Mouse (Mus musculus): ENCODE data around the gene Rs1. TPM values are rescaled to one million over a fixed set of nuclear protein-coding genes. Genes with fewer than 3 reads are reported as not detected.
"Not testable (repeated sequence)": the region's sequence is repeated elsewhere in the genome, so short reads cannot be mapped to it uniquely, and the experiment has no call there.

The Rs1 gene
- not detected in 2 replicates for polyA plus RNA-seq (2011; ENCODE audit: insufficient read length, low read depth, missing spikeins)

DNA sequence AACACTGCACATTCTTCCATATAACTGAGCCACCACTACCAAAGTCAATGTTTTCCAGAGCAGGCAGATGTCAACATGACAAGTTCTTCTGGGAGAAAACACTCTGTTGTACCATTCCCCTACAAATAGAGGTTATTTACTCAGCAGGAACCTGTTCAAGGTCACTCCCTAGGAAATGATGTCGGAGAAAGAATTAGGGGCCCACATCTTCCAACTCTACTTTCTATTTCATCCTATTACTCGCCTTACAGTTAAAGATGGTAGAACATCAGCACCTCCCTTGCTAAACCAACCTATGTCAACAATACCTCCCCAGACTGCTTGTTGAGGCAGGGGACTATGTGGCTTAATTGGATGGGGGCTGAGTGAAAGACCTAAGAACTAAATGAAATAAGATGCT lies at the start of gene Rs1:
Gene Rs1 (plus strand): TSS at position 301 of the 400 bp plus-strand sequence.
- no peaks in the 10 kb centered on the region for H3K4me1 ChIP-seq (ENCODE audit: control insufficient read depth, insufficient read depth, low read length)
- H3K27ac ChIP-seq (ENCODE audit: insufficient read depth, low read length): no peak within 1 kb of the TSS
- TF ChIP-seq CTCF (IDR thresholded peaks at IDR 0.05; ENCODE audit: borderline replicate concordance, insufficient read depth, low read length) (no peak), POLR2A (IDR thresholded peaks at IDR 0.05; ENCODE audit: low read depth, low read length) (no peak)
- H3K4me3 ChIP-seq (ENCODE audit: insufficient read depth, low read length): peak within 1 kb of the TSS; percentile 24; the same call in 1 of the 2 replicates

DNA sequence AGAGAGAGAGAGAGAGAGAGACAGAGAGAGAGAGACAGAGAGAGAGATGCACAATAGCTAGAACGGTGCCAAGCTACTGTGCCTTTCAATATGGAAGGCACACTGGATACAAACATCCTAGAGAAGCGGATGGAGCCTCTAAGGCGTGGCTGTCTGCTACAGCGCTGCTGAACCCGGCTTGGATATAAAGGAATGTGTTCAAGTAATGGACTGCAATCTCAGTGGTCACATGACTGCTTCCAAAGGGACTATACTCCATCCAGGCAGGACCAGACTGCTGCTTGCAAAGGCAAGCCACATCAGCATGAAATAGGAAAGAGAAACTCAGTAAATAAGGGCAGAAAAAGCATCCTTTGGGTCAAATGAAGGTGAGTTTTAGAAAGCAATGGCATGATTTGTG lies 32.2 kb upstream of the Rs1 start, which contains the start of gene Ppef1:
Gene Ppef1 (minus strand): TSS at position 116 of the 400 bp plus-strand sequence.
- Histone ChIP-seq H3K4me3 (ENCODE audit: insufficient read depth, low read length) (no peak within 1 kb of the TSS), H3K27ac (ENCODE audit: insufficient read depth, low read length) (no peak within 1 kb of the TSS), H3K4me1 (ENCODE audit: control insufficient read depth, insufficient read depth, low read length) (no peaks in the 10 kb centered on the region)
- TF ChIP-seq POLR2A (IDR thresholded peaks at IDR 0.05; ENCODE audit: low read depth, low read length): no peak
- no peak for TF ChIP-seq CTCF (IDR thresholded peaks at IDR 0.05; ENCODE audit: borderline replicate concordance, insufficient read depth, low read length)

DNA sequence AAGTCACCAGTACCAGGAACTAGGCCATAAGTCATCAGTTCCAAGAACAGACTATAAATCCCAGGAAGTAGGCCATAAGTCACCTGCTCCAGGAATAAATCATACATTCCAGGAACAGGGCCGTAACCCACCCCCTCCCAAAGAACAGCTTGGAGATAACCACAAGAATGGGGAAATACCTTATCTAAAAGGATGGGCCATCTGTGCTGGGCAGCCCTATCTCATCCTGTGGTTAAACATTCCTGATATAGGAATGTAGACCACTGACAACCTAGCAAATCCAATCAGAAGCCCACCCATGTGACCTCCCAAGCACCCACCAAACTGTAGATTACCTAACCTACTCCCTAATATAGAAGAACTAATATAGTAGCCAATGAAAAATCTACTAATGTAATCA lies 22.4 kb upstream of the Rs1 start:
- Histone ChIP-seq H3K4me1 (ENCODE audit: control insufficient read depth, insufficient read depth, low read length) (no peaks in the 10 kb centered on the region), H3K4me3 (ENCODE audit: insufficient read depth, low read length) (no peak overlapping the region), H3K27ac (ENCODE audit: insufficient read depth, low read length) (no peak overlapping the region)
- TF ChIP-seq CTCF (IDR thresholded peaks at IDR 0.05; ENCODE audit: borderline replicate concordance, insufficient read depth, low read length): no peak
- TF ChIP-seq POLR2A (IDR thresholded peaks at IDR 0.05; ENCODE audit: low read depth, low read length): no peak

DNA sequence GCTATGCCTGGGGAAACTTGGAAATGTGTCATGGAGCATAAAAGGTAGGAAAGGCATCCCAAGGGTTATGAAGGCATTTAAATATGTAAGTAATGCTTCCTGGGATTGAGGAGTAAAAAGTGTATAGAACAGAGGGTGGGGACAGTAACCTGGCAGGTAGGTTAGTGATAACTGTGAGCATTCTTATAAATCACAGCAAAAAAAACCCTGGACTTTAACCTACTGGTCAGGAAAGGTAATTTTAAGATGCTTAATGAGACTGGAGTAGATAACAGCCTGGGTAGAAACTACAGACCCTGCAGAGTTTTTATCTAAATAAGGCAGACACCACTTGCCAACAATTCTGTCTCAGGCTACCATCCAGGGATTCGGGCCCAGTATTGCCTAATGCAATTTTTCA lies 19.2 kb upstream of the Rs1 start:
- H3K27ac ChIP-seq (ENCODE audit: insufficient read depth, low read length): no peak overlapping the region
- H3K4me1 ChIP-seq (ENCODE audit: control insufficient read depth, insufficient read depth, low read length): no peaks in the 10 kb centered on the region
- no peak for TF ChIP-seq CTCF (IDR thresholded peaks at IDR 0.05; ENCODE audit: borderline replicate concordance, insufficient read depth, low read length)
- TF ChIP-seq POLR2A (IDR thresholded peaks at IDR 0.05; ENCODE audit: low read depth, low read length): no peak
- no peak overlapping the region for H3K4me3 ChIP-seq (ENCODE audit: insufficient read depth, low read length)

DNA sequence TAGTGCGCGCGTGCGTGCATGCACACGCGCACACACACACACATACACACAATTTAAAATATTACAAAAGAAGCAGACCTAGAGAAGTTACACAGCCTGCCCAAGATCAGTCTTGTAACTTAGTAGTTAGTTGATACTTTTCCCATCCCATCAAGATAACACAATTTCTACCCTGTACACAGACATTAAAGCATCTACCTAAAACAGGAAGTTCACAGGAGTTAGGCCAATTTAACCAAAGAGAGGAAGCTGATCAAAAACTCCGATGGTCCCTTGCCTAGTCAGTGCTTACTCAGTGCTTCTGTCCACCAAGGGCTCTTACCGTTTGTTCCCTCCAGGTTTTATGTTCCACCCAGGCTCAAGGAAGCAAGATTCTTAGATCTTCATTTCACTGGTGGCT lies 17.0 kb upstream of the Rs1 start:
- Histone ChIP-seq H3K4me1 (ENCODE audit: control insufficient read depth, insufficient read depth, low read length) (no peaks in the 10 kb centered on the region), H3K4me3 (ENCODE audit: insufficient read depth, low read length) (no peak overlapping the region), H3K27ac (ENCODE audit: insufficient read depth, low read length) (no peak overlapping the region)
- TF ChIP-seq CTCF (IDR thresholded peaks at IDR 0.05; ENCODE audit: borderline replicate concordance, insufficient read depth, low read length) (no peak), POLR2A (IDR thresholded peaks at IDR 0.05; ENCODE audit: low read depth, low read length) (no peak)

DNA sequence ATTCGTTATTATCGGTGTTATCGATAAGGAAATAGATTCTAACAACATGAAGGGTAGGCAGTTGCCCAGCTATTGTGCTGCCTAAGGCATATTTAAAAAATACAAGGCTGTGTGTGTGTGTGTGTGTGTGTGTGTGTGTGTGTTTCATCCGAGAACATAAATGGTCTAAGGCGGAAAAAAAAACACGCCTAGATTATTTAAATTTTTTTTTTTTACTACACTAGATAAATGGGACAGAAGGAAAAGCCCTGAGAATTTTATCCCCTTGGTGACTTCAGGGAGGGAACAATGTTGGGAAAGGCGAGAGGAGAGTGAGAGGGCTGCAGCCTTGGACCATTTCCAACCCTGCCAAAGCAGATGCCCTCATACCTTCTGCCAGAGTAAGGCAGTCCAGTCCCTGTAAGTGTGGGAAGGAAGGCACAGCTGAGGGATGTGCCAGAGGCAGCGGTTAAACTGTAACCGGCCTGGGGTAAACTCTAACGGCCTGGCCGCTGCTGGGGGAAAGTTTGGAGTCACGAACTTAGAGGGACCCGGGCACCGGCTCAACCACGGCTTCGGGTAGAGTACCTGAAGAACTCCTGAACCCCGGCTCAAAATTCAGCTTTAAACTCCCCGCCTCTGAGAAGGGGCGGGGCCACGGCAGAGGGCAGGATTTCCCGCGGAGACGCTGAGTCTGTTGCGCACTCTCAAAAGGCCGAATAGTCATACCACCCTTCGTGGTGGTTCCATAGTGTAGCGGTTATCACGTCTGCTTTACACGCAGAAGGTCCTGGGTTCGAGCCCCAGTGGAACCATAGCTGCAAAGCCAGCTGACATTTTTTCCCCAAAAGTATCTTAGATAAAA lies 2.2 kb upstream of the Rs1 start:
- TF ChIP-seq POLR2A (IDR thresholded peaks at IDR 0.05; ENCODE audit: low read depth, low read length) (no peak), CTCF (IDR thresholded peaks at IDR 0.05; ENCODE audit: borderline replicate concordance, insufficient read depth, low read length) (no peak)
- Histone ChIP-seq H3K4me1 (ENCODE audit: control insufficient read depth, insufficient read depth, low read length) (no peaks in the 10 kb centered on the region), H3K4me3 (ENCODE audit: insufficient read depth, low read length) (peak overlapping the region; percentile 77), H3K27ac (ENCODE audit: insufficient read depth, low read length) (no peak overlapping the region)

DNA sequence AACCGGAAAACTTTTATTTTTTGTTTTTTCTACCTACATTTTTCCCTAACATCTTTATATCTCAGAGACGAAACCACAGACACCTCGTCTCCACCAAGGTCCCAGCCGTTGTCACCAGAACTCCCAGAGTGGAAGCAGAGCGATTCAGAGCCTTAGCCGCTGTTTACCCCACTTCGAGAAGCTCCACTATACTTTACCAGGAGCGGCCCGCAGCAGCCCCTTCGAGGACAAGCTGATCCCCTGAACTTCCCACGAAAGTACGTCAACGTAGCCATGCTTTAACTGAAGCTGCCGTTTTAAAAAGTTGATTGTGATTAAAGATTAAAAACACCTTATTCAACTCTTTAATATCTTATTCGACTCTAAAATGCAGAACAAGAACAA lies 1.6 kb upstream of the Rs1 start:
- Histone ChIP-seq H3K4me1 (ENCODE audit: control insufficient read depth, insufficient read depth, low read length) (no peaks in the 10 kb centered on the region), H3K27ac (ENCODE audit: insufficient read depth, low read length) (no peak overlapping the region), H3K4me3 (ENCODE audit: insufficient read depth, low read length) (peak overlapping the region; percentile 77)
- no peak for TF ChIP-seq POLR2A (IDR thresholded peaks at IDR 0.05; ENCODE audit: low read depth, low read length)
- no peak for TF ChIP-seq CTCF (IDR thresholded peaks at IDR 0.05; ENCODE audit: borderline replicate concordance, insufficient read depth, low read length)

DNA sequence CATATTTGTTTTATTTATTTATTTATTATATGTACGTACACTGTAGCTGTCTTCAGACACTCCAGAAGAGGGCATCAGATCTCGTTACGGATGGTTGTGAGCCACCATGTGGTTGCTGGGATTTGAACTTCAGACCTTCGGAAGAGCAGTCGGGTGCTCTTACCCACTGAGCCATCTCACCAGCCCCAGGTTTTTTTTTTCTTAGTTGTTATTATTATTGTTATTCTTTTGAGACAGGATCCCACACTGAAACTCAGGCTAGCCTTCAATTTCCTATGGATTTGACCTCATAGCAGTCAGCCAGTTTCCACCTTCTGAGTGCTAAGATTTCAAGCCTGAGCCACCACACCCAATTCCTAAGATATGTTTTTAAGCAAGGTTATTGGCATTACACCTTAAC lies 1.8 kb downstream of the Rs1 start:
- not testable (repeated sequence) for H3K4me1 ChIP-seq (ENCODE audit: control insufficient read depth, insufficient read depth, low read length); H3K4me3 ChIP-seq (ENCODE audit: insufficient read depth, low read length); H3K27ac ChIP-seq (ENCODE audit: insufficient read depth, low read length)

DNA sequence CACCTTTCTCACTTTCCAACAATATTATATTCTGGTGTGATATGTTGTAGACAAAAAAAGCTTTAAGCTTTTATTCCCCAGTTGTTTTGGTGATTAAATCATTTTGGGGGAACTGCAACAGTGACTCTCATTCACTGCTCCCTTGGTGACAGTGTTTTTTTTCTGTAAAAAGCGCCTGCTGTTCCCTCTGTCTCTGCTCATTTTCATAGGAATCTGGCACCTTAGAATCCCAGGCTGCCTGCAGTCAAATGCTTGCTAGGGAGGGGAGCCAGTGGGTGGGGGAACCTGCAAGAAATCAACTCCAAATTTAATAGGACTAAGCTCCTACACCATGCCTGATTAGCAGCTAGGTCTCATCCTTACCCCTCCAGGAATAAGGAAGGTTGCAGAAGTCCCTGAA lies 5.2 kb downstream of the Rs1 start:
- no peak for TF ChIP-seq POLR2A (IDR thresholded peaks at IDR 0.05; ENCODE audit: low read depth, low read length)
- no peak for TF ChIP-seq CTCF (IDR thresholded peaks at IDR 0.05; ENCODE audit: borderline replicate concordance, insufficient read depth, low read length)
- Histone ChIP-seq H3K27ac (ENCODE audit: insufficient read depth, low read length) (no peak overlapping the region), H3K4me1 (ENCODE audit: control insufficient read depth, insufficient read depth, low read length) (no peaks in the 10 kb centered on the region), H3K4me3 (ENCODE audit: insufficient read depth, low read length) (no peak overlapping the region)

DNA sequence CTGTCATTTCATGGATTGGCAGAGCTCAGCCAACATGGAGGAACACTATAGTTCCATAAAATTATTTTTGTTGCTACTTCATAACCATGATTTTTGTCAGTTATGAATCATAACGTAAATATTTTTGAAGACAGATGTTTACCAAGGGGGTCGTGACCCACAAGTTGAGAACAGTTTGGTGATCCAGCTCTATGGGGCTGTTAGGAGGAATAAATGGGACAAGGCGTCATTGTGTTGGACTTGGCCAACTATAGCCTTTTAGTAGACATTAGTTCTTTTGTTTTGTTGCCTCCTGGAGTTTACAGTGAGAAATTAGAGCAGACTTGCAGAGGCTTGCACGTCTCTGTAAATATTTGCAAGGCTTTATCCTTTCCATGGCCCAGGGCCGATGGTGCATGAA lies 14.5 kb downstream of the Rs1 start:
- Histone ChIP-seq H3K4me1 (ENCODE audit: control insufficient read depth, insufficient read depth, low read length) (no peaks in the 10 kb centered on the region), H3K27ac (ENCODE audit: insufficient read depth, low read length) (no peak overlapping the region), H3K4me3 (ENCODE audit: insufficient read depth, low read length) (no peak overlapping the region)
- TF ChIP-seq POLR2A (IDR thresholded peaks at IDR 0.05; ENCODE audit: low read depth, low read length) (no peak), CTCF (IDR thresholded peaks at IDR 0.05; ENCODE audit: borderline replicate concordance, insufficient read depth, low read length) (no peak)

Data from embryonic fibroblast, embryonic 13.5 days (primary cell).